8 mouse cellular contexts compared by ENCODE assay signal in the genomic region with DNA sequence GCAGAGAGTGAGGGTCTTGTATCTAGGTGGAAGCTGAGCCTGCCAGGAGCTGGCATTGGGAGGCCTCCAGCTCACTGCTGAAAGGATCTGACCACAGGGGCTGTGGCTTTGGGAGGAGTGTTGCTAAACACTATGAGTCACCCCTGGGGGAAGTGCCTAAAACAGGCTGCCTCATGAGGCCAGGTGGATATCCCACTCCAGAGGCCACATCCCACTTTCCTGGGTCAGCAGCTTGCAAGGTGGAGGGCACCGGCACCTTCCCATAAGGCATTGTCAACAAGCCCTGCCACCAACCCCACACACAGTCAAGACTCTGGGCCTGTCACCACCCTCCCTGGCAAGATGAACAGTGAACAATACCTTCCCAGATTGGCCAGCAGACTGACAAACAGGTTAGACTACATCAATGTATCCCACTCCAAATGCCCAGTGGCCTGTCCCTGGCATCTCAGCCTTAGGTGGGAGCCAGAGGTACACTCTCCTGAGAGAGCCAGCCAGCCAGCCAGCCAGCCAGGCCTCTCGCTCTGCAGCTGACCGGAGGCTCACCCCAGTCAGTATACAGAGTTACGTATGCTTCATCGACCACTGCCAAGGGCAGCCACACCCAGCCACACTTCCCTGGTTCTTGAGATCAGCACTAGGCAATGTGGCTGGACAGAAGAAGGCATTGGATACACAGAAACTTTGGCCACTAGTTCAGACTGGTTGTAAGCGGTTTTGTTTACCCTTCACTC. TPM values are rescaled to one million over a fixed set of nuclear protein-coding genes. Genes with fewer than 3 reads are reported as not detected.
DNase-seq lines count a peak whose midpoint lies in the region; TF ChIP-seq lines count a peak whose summit lies in the region.

No protein-coding gene starts in this region.

- WGBS in kidney, adult 2 months, result 36% methylated on average over 6 of the region's 6 CpGs

- TF ChIP-seq POLR2A in kidney, adult 2 months (IDR thresholded peaks at IDR 0.05; ENCODE audit: low read depth, low read length), result no peak
- TF ChIP-seq POLR2A in myocyte (IDR thresholded peaks at IDR 0.05; ENCODE audit: insufficient read length, low read depth), result no peak

- H3K27me3 ChIP-seq in kidney, adult 2 months (replicated peaks; ENCODE audit: control insufficient read depth, insufficient read depth, low read length), result no peaks in the 10 kb centered on the region
- no peaks in the 10 kb centered on the region for H3K27me3 ChIP-seq in myocyte (ENCODE audit: control insufficient read depth, insufficient read depth, insufficient read length)

- no peak overlapping the region for H3K4me3 ChIP-seq in kidney, adult 2 months (ENCODE audit: insufficient read depth, low read depth, low read length)
- no peak overlapping the region for H3K4me3 ChIP-seq in brown adipose tissue, adult 24 weeks (ENCODE audit: insufficient read depth, low read depth, low read length)
- no peak overlapping the region for H3K4me3 ChIP-seq in myocyte

- intact Hi-C loops in left cerebral cortex, postnatal 10 days (cut with DNase I), result no loop called here

- TF ChIP-seq CTCF in kidney, adult 2 months (conservative IDR thresholded peaks at IDR 0.05; ENCODE audit: insufficient read depth, insufficient read length, low read depth, low read length), result no peak

- peak overlapping the region; percentile 21 for H3K27ac ChIP-seq in kidney, adult 2 months (ENCODE audit: insufficient read depth, low read depth, low read length)
- H3K27ac ChIP-seq in brown adipose tissue, adult 24 weeks (replicated peaks; ENCODE audit: low read depth, low read length), result 0 out of 2 replicates have a peak overlapping the region, but pooled peaks have one; percentile 31

- H3K79me2 ChIP-seq in myocyte (ENCODE audit: control insufficient read depth, insufficient read depth), result peaks cover 8% of the 10 kb centered on the region

- H3ac ChIP-seq in myocyte (ENCODE audit: control insufficient read depth, insufficient read length), result no peak overlapping the region

- H3K36me3 ChIP-seq in kidney, adult 2 months (ENCODE audit: control insufficient read depth, insufficient read depth, low read length), result no peaks in the 10 kb centered on the region
- no peaks in the 10 kb centered on the region for H3K36me3 ChIP-seq in myocyte (ENCODE audit: control insufficient read depth, insufficient read depth)

- peaks cover 52% of the 10 kb centered on the region for H3K4me1 ChIP-seq in kidney, adult 2 months (ENCODE audit: control insufficient read depth, insufficient read depth, low read length)
- H3K4me1 ChIP-seq in brown adipose tissue, adult 24 weeks (ENCODE audit: control insufficient read depth, insufficient read depth, insufficient read length, low read length), result peaks cover 57% of the 10 kb centered on the region

- peak overlapping the region; percentile 72 for H3K4me2 ChIP-seq in myocyte (ENCODE audit: low read depth)

- DNase-seq in kidney, adult 2 months, result peak; percentile 55
- no peak for DNase-seq in kidney, adult 8-10 months
- DNase-seq in kidney, postnatal 14 days, result peak; percentile 62
- no peak for DNase-seq in right cerebral cortex, postnatal 4 days
- DNase-seq in left cerebral cortex, postnatal 10 days (ENCODE audit: extremely low spot score in 1 of 2, low spot score in 2 of 2), result no peak
- no peak for DNase-seq in frontal cortex, adult 2 months (ENCODE audit: extremely low spot score in 1 of 2, low spot score in 1 of 2)

TF ChIP-seq in myocyte, 11 proteins besides CTCF, POLR2A, EP300 and RAD21:
- peak in 2 of 3 experiments; percentile 55 to 81 for TF ChIP-seq MYOD1 (IDR thresholded peaks at IDR 0.05; ENCODE audit: control insufficient read depth in 1 of 3, insufficient read length in 2 of 3, low read depth in 2 of 3)
- no peak for TF ChIP-seq TCF3 (IDR thresholded peaks at IDR 0.05; ENCODE audit: insufficient read length, low read depth)
- TF ChIP-seq REST (IDR thresholded peaks at IDR 0.05; ENCODE audit: insufficient read depth, insufficient read length), result no peak
- peak in 1 of 3 experiments; percentile 69 for TF ChIP-seq MYOG (IDR thresholded peaks at IDR 0.05; ENCODE audit: control insufficient read depth in 1 of 3, insufficient read depth in 1 of 3, insufficient read length in 2 of 3, low read depth in 2 of 3)
- TF ChIP-seq CEBPB (IDR thresholded peaks at IDR 0.05; ENCODE audit: insufficient read depth, poor library complexity, severe bottlenecking), result peak; percentile 92
- peak; percentile 30 for TF ChIP-seq SRF (IDR thresholded peaks at IDR 0.05; ENCODE audit: control insufficient read depth, insufficient read length, low read depth)
- no peak for TF ChIP-seq MAX (IDR thresholded peaks at IDR 0.05; ENCODE audit: low read depth)
- no peak for TF ChIP-seq USF1 (IDR thresholded peaks at IDR 0.05; ENCODE audit: low read depth)
TF ChIP-seq in myocyte: peak in this region for 4.

RNA-seq across cellular contexts. Expression of gene Cdc42ep4, which starts 17.9 kb away (rescaled TPM):
- polyA plus RNA-seq in kidney, adult 2 months (2012; rRNA removed), result 18.0 and 18.2 TPM in 2 replicates
- 8.7 and 16.3 TPM in 2 replicates for polyA plus RNA-seq in brown adipose tissue, adult 24 weeks (2012; ENCODE audit: insufficient read depth, insufficient read length, missing spikeins)
- polyA plus RNA-seq in myocyte (2012; fragmentation: generic; extraction: Trizol), result 13.3 TPM
- 10 to 100 TPM; 28.1 to 33.8 TPM for total RNA-seq in left cerebral cortex, postnatal 10 days (2021)
- 27.6 and 27.9 TPM in 2 replicates for polyA plus RNA-seq in frontal cortex, adult 2 months (2012; rRNA removed)

RNA-seq across cellular contexts. Expression of gene Cpsf4l, which starts 24.0 kb away (rescaled TPM):
- 8.9 and 9.0 TPM in 2 replicates for polyA plus RNA-seq in kidney, adult 2 months (2012; rRNA removed)
- polyA plus RNA-seq in brown adipose tissue, adult 24 weeks (2012; ENCODE audit: insufficient read depth, insufficient read length, missing spikeins), result not detected in 2 replicates
- polyA plus RNA-seq in myocyte (2012; fragmentation: generic; extraction: Trizol), result 0.06 TPM
- total RNA-seq in left cerebral cortex, postnatal 10 days (2021), result not detected
- polyA plus RNA-seq in frontal cortex, adult 2 months (2012; rRNA removed), result 0.22 TPM in 1 of 2 replicates, not detected in the other

RNA-seq across cellular contexts. Expression of gene D11Wsu47e, which starts 49.6 kb away (rescaled TPM):
- polyA plus RNA-seq in kidney, adult 2 months (2012; rRNA removed), result 7.6 and 7.8 TPM in 2 replicates
- 3.6 and 4.2 TPM in 2 replicates for polyA plus RNA-seq in brown adipose tissue, adult 24 weeks (2012; ENCODE audit: insufficient read depth, insufficient read length, missing spikeins)
- 10.6 TPM for polyA plus RNA-seq in myocyte (2012; fragmentation: generic; extraction: Trizol)
- total RNA-seq in left cerebral cortex, postnatal 10 days (2021), result 10 to 100 TPM; 11.8 to 12.1 TPM
- 12.9 and 16.4 TPM in 2 replicates for polyA plus RNA-seq in frontal cortex, adult 2 months (2012; rRNA removed)

RNA-seq across cellular contexts. Expression of gene Fam104a, which starts 49.8 kb away (rescaled TPM):
- polyA plus RNA-seq in kidney, adult 2 months (2012; rRNA removed), result 24.6 and 25.8 TPM in 2 replicates
- 17.2 and 20.3 TPM in 2 replicates for polyA plus RNA-seq in brown adipose tissue, adult 24 weeks (2012; ENCODE audit: insufficient read depth, insufficient read length, missing spikeins)
- 45.8 TPM for polyA plus RNA-seq in myocyte (2012; fragmentation: generic; extraction: Trizol)
- total RNA-seq in left cerebral cortex, postnatal 10 days (2021), result 10 to 100 TPM; 24.2 to 25.0 TPM
- 27.9 and 28.8 TPM in 2 replicates for polyA plus RNA-seq in frontal cortex, adult 2 months (2012; rRNA removed)

Comparison
In these comparisons a context has a peak if more than half of its experiments do, and no peak if none do; other contexts are left out.
1. DNase-seq: peak in kidney, adult 2 months (single experiment) and kidney, postnatal 14 days (single experiment); none in kidney, adult 8-10 months (0 of 2), right cerebral cortex, postnatal 4 days (single experiment), left cerebral cortex, postnatal 10 days (0 of 2) and frontal cortex, adult 2 months (0 of 2).